Mouse (Mus musculus) olfactory bulb, adult 2 months (tissue): ENCODE results near the gene Sh3d21. TPM values are rescaled to one million over a fixed set of nuclear protein-coding genes. Genes with fewer than 3 reads are reported as not detected.
A peak's percentile ranks its signal among the peaks of the same experiment; 100 is the strongest.

Experiments used
- H3K27ac ChIP-seq: fragments of 200-500 bp; 2 replicates; pipeline ENCODE4 v1.5.1; 2012; ENCODE audit warnings: low read depth, low read length; ENCODE audit not compliant: insufficient read depth
- H3K4me1 ChIP-seq: fragments of 200-500 bp; 2 replicates; pipeline ENCODE4 v1.6.1; 2012; ENCODE audit warnings: low read length; ENCODE audit not compliant: control insufficient read depth, insufficient read depth
- H3K4me3 ChIP-seq: fragments of 200-500 bp; 2 replicates; pipeline ENCODE4 v1.5.1; 2012; ENCODE audit warnings: mild to moderate bottlenecking, low read depth, low read length, moderate library complexity; ENCODE audit not compliant: insufficient read depth
- CTCF ChIP-seq: fragments of 200-500 bp; IDR thresholded peaks from 2 replicates; pipeline ENCODE4 v1.5.1; 2012; ENCODE audit warnings: low read depth, mild to moderate bottlenecking, low read length, moderate library complexity; ENCODE audit not compliant: insufficient read depth
- POLR2A ChIP-seq: fragments of 200-500 bp; IDR thresholded peaks from 2 replicates; pipeline ENCODE4 v1.6.1; 2012; ENCODE audit warnings: mild to moderate bottlenecking, low read depth, low read length, moderate library complexity; ENCODE audit not compliant: insufficient read depth
- WGBS: fragments of 180-500 bp; shearing (Covaris S2); methylation state at CpG from one replicate; pipeline ENCODE4 v1.1.7; 2018; 5-methylcytosine and 5-hydroxymethylcytosine counted together
- polyA plus RNA-seq: library from polyadenylated mRNA; stranded (reverse); fragments of >200 nt; gene quantifications from 2 replicates; pipeline ENCODE4 v1.2.4, GENCODE M21; 2012; ENCODE audit warnings: low replicate concordance; ENCODE audit not compliant: missing spikeins, insufficient read depth, insufficient read length

Gene Sh3d21
- not detected in 2 replicates for polyA plus RNA-seq

DNA sequence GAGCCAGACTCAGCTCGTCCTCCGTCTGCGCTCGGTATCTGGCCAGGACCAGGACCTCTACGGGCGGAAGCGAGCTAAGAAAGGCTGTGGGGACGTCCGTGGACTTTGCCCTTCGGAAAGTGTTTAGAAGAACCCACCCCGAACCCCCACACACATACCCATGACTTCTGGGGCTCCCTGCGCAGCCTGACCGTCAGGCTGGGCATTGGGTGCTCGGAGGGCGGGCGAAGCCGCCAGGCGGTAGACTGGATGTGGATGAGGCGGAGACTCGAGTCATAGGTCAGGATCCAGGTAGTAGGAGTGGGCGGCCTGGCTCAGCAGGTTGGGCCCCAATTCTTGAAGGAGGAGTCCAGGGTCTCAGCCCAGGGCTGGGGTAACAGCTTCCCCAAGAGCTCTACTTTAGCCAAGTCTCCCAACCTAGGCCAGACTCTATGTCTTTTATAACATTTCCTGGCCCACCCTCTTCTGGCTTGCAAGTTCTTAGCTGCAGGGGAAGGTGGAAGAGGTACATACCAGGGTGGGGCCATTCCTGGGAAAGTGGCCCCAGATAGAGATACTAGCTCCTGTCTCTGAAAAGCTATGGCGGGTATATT is at the start of gene Sh3d21:
Sh3d21 (minus strand) TSS at position 425 of the 593 bp plus-strand sequence.
- peaks cover 8% of the 10 kb centered on the region for H3K4me1 ChIP-seq
- H3K27ac ChIP-seq, result no peak within 1 kb of the TSS
- TF ChIP-seq POLR2A, result no peak
- no peak for TF ChIP-seq CTCF
- peak within 1 kb of the TSS; percentile 54 for H3K4me3 ChIP-seq
- 14% methylated on average over 22 of the region's 22 CpGs for WGBS

DNA sequence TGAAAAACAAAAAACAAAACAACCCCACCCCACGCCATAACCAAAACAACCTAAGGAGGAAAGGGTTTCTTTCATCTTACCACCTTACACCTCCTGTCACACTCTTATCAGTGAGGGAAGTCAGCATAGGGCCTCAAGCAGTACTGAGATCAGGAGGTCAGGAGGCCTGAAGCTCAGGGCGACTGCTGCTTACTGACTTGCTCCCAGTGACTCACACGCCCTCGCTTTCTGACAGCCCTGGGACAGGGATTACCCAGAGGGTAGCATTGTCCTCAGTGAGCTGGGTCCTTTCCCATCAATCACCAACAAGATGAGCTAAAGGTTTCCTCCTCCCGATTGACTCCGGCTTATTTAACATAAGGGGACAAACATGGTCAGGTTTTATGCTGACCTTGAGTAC is 43.8 kb upstream of the Sh3d21 start:
- Histone ChIP-seq H3K4me1 (no peaks in the 10 kb centered on the region), H3K4me3 (no peak overlapping the region), H3K27ac (no peak overlapping the region)
- TF ChIP-seq CTCF (no peak), POLR2A (no peak)
- 78% methylated on average over 6 of the region's 6 CpGs for WGBS

DNA sequence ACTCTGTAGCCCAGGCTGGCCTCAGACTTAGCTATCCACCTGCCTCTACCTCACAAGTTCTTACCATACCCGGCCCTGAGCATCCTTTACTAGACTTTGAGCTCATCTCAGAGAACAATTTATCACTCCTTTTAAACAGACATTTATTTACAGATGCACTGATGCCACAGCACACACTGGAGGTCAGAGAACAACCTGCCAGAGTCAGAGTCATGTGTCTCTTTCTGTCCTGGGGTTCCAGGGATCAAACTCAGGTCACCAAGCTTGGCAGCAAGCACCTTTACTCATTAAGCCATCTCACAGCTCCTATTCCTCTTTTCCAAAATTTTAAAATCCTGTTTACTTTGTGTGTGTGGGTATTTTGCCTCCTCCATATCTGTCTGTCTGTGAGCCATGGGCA is 42.1 kb upstream of the Sh3d21 start:
- Histone ChIP-seq H3K27ac (no peak overlapping the region), H3K4me3 (no peak overlapping the region), H3K4me1 (no peaks in the 10 kb centered on the region)
- no peak for TF ChIP-seq CTCF
- TF ChIP-seq POLR2A, result no peak
- 77% methylated on average over 1 of the region's 1 CpGs for WGBS

DNA sequence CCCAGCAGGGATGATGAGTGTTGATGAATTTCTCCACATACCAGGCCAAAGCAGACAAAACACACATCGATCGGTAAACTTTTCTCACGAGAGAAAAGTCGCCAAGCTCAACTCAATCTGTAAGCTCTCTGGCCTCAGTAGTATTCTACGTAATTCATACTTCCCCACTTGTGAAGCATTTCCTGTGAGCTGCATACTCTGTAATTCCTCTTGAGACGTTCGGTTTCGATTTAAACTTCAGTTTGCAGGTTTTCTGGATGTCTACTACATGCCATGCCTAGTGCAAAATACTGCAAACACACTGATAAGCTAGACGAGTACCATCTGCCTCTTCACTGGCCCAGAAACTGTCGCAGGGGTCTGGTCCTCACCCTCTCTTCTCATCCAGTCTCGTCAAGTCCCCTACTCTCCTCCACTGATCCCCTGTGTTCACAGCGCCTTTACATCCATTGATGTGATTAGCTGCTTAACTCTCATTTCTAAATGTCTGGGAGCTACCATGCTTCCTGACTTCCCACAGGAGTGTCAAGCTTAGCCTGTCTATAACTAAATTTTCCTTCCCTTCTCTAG is 41.5 kb upstream of the Sh3d21 start:
- Histone ChIP-seq H3K4me1 (no peaks in the 10 kb centered on the region), H3K4me3 (no peak overlapping the region), H3K27ac (no peak overlapping the region)
- TF ChIP-seq POLR2A, result no peak
- no peak for TF ChIP-seq CTCF
- WGBS, result 89% methylated on average over 12 of the region's 12 CpGs

DNA sequence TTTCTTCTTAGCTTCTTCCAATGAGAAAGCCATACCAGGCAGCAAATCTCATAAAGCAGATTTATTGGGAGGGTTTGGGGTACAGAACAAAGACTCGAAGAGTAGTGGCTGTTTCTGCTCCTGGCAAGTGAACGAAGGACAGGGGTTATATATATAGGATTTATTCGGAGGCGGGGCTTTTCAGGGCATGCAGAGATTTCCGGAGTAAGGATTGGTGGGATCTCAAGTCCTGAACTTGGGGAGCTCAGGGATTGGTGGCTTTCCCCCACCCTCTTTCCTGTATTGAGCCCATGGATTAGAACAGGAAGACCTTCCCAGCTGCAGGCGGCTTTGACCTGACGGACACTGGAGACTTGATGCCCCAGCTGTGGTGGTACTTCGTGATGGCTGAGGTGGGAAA is 40.7 kb upstream of the Sh3d21 start:
- Histone ChIP-seq H3K4me3 (no peak overlapping the region), H3K27ac (no peak overlapping the region), H3K4me1 (peaks cover 2% of the 10 kb centered on the region; the same call in 1 of the 2 replicates)
- 89% methylated on average over 8 of the region's 8 CpGs for WGBS
- TF ChIP-seq POLR2A, result no peak
- TF ChIP-seq CTCF, result no peak

DNA sequence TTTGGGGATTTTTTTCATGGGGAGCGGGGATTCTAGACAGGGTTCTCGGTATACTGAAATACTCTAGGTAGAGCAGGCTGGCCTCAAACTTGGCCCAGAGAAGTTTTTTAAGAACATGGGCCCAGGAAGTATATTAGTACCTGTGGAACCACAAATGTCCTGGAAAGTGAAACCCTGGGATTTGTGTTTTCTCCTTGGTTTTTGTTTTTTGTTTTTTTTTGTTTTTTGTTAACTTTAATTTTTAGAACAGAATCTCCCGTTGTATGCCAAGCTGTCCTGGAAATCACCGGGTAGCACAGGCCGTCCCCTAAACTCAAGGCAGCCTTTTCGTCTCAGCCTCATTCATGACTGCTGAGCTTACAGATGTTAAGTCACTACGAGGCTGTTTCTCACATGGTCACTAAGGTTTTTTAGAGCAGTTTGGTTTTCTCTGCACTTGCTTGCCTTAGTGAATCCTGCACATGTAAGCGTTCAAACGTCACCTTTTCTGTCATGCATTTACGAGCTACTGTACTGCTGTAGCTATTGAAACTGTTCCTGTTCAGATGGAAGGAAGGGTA is 40.1 kb upstream of the Sh3d21 start:
- Histone ChIP-seq H3K4me1 (peaks cover 4% of the 10 kb centered on the region; the same call in 1 of the 2 replicates), H3K27ac (peak overlapping the region; percentile 97), H3K4me3 (peak overlapping the region; percentile 64)
- TF ChIP-seq POLR2A (no peak), CTCF (no peak)
- WGBS, result 60% methylated on average over 10 of the region's 10 CpGs

DNA sequence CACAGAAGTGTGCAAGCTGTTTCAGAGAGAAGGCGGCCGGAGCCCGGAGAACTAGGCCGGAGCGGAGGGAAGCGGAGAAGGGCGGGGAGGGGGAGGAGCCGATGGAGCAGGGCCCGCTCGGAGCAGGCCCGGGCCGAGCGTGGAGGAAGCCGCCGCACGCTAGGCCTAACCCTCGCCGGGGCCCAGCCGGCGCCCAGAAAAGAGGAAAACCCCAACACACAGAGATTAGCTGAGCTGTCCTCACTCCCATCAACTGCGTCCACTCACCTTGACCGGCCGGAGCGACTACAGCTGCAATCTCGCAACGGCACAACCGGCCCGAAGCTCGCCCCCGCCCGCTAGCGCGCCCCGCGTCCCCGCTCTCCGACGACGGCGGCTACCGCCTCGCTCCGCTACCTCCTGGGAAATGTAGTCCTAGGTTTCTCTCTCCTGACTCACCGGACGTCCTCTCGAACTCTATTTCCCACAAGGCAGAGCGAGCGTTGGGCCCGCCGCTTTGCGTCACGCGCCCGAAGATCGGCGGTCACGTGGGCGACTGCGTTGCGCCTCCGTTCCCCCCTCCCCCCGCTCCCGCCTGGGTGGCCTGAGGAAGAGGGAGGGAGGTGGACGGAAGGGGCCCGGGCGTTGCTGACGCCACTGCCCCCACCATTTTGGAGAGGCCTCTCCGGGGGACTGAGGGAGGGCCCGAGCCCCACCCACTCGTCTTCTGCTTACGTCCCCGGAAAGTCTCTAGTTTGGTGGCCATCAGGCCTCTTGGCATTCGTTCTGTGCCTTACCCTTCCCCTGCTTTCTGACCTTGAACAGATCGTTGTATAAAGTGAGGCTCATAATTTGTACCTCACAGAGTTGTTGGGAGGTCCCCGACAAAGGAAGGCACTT is 39.3 kb upstream of the Sh3d21 start, which contains the start of gene Thrap3:
Thrap3 (minus strand) TSS at position 458 of the 879 bp plus-strand sequence.
- peak within 1 kb of the TSS; percentile 97 for H3K27ac ChIP-seq
- H3K4me1 ChIP-seq, result peaks cover 4% of the 10 kb centered on the region; the same call in 1 of the 2 replicates
- H3K4me3 ChIP-seq, result peak within 1 kb of the TSS; percentile 73
- under 1% methylated on average over 75 of the region's 75 CpGs for WGBS
- TF ChIP-seq POLR2A (peak; percentile 76), CTCF (no peak)

DNA sequence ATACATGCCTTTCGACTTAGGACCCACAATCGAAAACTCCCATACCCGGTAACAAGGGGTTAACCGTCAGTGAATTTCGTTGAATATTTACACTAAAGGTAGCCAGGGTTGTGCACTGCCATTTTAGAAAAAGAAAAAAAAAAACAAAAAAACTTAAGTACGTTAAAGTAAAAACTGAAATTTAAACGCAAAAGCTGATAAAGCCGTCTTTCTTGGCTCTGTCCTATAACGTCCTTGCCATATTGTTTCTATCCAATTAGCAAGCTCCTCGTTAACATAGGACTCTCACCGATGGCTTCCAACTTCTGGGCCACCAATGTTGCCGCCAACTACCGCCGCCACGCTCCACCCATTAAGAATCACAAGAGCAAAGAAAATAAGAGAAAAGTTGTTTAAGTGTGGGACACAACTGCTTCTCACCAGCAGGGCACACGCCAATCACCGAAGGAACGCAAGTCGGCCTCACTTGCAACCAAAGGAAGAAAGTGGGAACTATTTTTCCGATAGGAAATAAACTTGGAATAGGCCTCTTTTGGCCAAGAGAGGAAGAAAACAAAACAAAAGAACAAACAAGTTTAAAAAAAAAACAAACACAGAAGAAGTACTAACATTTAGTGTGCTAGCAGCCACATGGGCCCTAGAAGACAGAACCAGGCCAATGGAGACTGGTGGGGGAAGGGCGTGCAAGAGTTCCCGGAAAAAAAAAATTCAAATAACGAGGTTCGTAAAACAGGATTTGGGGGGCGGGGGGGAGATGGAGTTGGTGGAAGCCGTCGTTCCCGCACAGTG is 38.4 kb upstream of the Sh3d21 start:
- Histone ChIP-seq H3K27ac (peak overlapping the region; percentile 84; the same call in 1 of the 2 replicates), H3K4me3 (peak overlapping the region; percentile 73), H3K4me1 (peaks cover 4% of the 10 kb centered on the region; the same call in 1 of the 2 replicates)
- TF ChIP-seq POLR2A (no peak), CTCF (no peak)
- WGBS, result under 1% methylated on average over 28 of the region's 28 CpGs
